Comparison of ENCODE assay signal across 8 mouse cellular contexts in the genomic region with DNA sequence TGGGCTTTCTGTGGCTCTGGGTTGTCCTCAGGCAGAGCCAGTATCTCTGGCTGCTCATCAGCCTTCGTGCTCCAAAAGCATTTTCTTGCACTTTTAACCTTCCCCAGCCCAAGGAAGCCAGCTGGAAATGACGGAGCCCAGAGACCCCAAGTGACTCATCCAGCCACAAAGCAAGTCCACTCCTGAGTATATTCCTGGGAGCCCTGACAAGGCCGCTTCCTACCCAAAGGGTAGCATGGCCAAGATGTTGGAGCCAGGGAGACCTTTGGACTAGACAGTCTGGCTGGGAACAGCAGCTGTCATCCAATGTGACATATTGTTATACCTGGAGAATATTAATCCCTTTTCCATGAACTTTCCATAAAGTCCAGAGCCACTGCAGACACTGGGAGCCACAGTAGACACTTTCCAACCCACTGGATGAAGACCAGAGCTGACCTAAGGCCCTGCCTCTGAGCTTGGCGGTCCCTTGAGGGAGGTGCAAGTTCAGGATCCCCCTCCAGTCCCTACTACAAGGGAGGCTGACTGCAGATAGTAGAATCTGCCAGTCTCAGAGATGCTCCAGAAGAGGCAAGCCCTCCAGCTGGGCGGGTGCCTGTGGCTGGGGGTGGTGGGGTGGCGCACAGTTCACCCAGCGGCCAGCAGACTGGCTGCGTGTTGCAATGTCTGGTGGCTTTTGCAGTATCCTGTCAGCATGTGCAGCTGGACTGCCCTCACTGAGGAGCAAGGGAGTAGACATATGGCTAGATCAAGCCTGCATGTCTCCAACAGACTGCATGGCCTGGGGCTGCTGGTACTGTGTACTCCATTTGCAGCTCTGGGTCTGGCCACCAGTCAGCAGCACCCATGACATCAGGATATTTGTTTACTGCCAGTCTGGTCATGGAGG. TPM values are rescaled to one million over a fixed set of nuclear protein-coding genes. Genes with fewer than 3 reads are reported as not detected.
DNase-seq lines count a peak whose midpoint lies in the region; ATAC-seq and TF ChIP-seq lines count a peak whose summit lies in the region.

No protein-coding gene starts in this region.

- H3ac ChIP-seq in myocyte (ENCODE audit: control insufficient read depth, insufficient read length), result peak overlapping the region; percentile 8

- no peak for TF ChIP-seq POLR2A in myocyte (IDR thresholded peaks at IDR 0.05; ENCODE audit: insufficient read length, low read depth)

- 66% methylated on average over 8 of the region's 8 CpGs for WGBS in limb, embryonic 15.5 days

- intact Hi-C loops in left cerebral cortex, postnatal 4 days (cut with DNase I), result no loop called here
- intact Hi-C loops in left cerebral cortex, postnatal 25 days (cut with DNase I), result no loop called here
- intact Hi-C loops in heart, postnatal 36 days (cut with DNase I), result no loop called here

- H3K27me3 ChIP-seq in limb, embryonic 15.5 days, result no peaks in the 10 kb centered on the region
- no peaks in the 10 kb centered on the region for H3K27me3 ChIP-seq in myocyte (ENCODE audit: control insufficient read depth, insufficient read depth, insufficient read length)

- no peak overlapping the region for H3K4me3 ChIP-seq in limb, embryonic 15.5 days
- H3K4me3 ChIP-seq in myocyte, result no peak overlapping the region

- peaks cover 13% of the 10 kb centered on the region for H3K36me3 ChIP-seq in limb, embryonic 15.5 days
- no peaks in the 10 kb centered on the region for H3K36me3 ChIP-seq in myocyte (ENCODE audit: control insufficient read depth, insufficient read depth)

- DNase-seq in left cerebral cortex, postnatal 4 days, result peak; percentile 43
- no peak for DNase-seq in left cerebral cortex, postnatal 25 days (ENCODE audit: low spot score in 2 of 2)
- DNase-seq in heart, postnatal 36 days, result peak; percentile 66 to 79
- DNase-seq in cerebellum, adult 9-11 months, result no peak

- no peaks in the 10 kb centered on the region for H3K79me2 ChIP-seq in myocyte (ENCODE audit: control insufficient read depth, insufficient read depth)

- peaks cover 29% of the 10 kb centered on the region for H3K4me1 ChIP-seq in limb, embryonic 15.5 days

- H3K9ac ChIP-seq in limb, embryonic 15.5 days, result no peak overlapping the region

- ATAC-seq in common myeloid progenitor, adult 5-6 weeks (replicated peaks; ENCODE audit: low read depth, poor library complexity, severe bottlenecking), result peak; percentile 70
- 0 out of 2 replicates have a peak, but pooled peaks have one; percentile 17 for ATAC-seq in limb, embryonic 15.5 days (ENCODE audit: insufficient number of reproducible peaks, low FRiP score, low TSS enrichment, low read depth)
- ATAC-seq in CD4-positive, CD25-positive, alpha-beta regulatory T cell, adult 4 months, result no peak

- peak overlapping the region; percentile 54 for H3K27ac ChIP-seq in limb, embryonic 15.5 days

- H3K9me3 ChIP-seq in limb, embryonic 15.5 days, result no peaks in the 10 kb centered on the region

- H3K4me2 ChIP-seq in limb, embryonic 15.5 days, result no peak overlapping the region
- peak overlapping the region; percentile 51 for H3K4me2 ChIP-seq in myocyte (ENCODE audit: low read depth)

TF ChIP-seq in myocyte, 11 proteins besides CTCF, POLR2A, EP300 and RAD21:
- TF ChIP-seq SRF (IDR thresholded peaks at IDR 0.05; ENCODE audit: control insufficient read depth, insufficient read length, low read depth) (no peak), CEBPB (IDR thresholded peaks at IDR 0.05; ENCODE audit: insufficient read depth, poor library complexity, severe bottlenecking) (peak; percentile 72), POLR2AphosphoS2 (IDR thresholded peaks at IDR 0.05; ENCODE audit: insufficient read length, low read depth) (no peak), REST (IDR thresholded peaks at IDR 0.05; ENCODE audit: insufficient read depth, insufficient read length) (no peak), TCF12 (IDR thresholded peaks at IDR 0.05; ENCODE audit: insufficient read depth, poor library complexity, severe bottlenecking) (no peak), MYOG (IDR thresholded peaks at IDR 0.05; ENCODE audit: control insufficient read depth in 1 of 3, insufficient read depth in 1 of 3, insufficient read length in 2 of 3, low read depth in 2 of 3) (peak in 1 of 3 experiments; percentile 45), MYOD1 (IDR thresholded peaks at IDR 0.05; ENCODE audit: control insufficient read depth in 1 of 3, insufficient read length in 2 of 3, low read depth in 2 of 3) (peak in 2 of 3 experiments; percentile 16 to 67)

RNA-seq across cellular contexts. Expression of gene Dhrs3, which starts 13.6 kb away (rescaled TPM):
- total RNA-seq in left cerebral cortex, postnatal 4 days (2021), result 10 to 100 TPM; 16.4 to 22.8 TPM
- 10 to 100 TPM; 29.6 to 35.8 TPM for total RNA-seq in left cerebral cortex, postnatal 25 days (2021)
- 37.1 and 46.3 TPM in 2 replicates for total RNA-seq in common myeloid progenitor, adult 5-6 weeks (2017)
- 100 to 1,000 TPM; 139 to 162 TPM for total RNA-seq in heart, postnatal 36 days (2021)
- 113 and 114 TPM in 2 replicates for polyA plus RNA-seq in limb, embryonic 15.5 days (2015; fragmentation: Nextera tagmentation; extraction: Ambion mirVana)
- 5.5 TPM for polyA plus RNA-seq in myocyte (2012; fragmentation: generic; extraction: Trizol)
- 100 to 1,000 TPM in 1 of 2 experiments, 10 to 100 TPM in 1; 64.4 to 105 TPM for polyA plus RNA-seq in CD4-positive, CD25-positive, alpha-beta regulatory T cell, adult 4 months (2017; shearing (Covaris generic))

Comparison
In these comparisons a context has a peak if more than half of its experiments do, and no peak if none do; other contexts are left out.
1. DNase-seq: peak in left cerebral cortex, postnatal 4 days (single experiment) and heart, postnatal 36 days (2 of 2); none in left cerebral cortex, postnatal 25 days (0 of 2) and cerebellum, adult 9-11 months (single experiment).